Mouse (Mus musculus) 3134 (cell line): Measurements from ENCODE around the gene 2310033P09Rik.
A peak's percentile ranks its signal among the peaks of the same experiment; 100 is the strongest.
"Not testable (repeated sequence)": the region's sequence is repeated elsewhere in the genome, so short reads cannot be mapped to it uniquely, and the experiment has no call there.

Experiments
- DNase-seq: peaks from one replicate; pipeline ENCODE4 v3.0.0-alpha.2; 2011; ENCODE audit warnings: low spot score; ENCODE audit not compliant: insufficient read length; ENCODE audit errors: extremely low read depth

Gene 2310033P09Rik

GRCm38 (mm10) chr11:59196230-59196629 is 11.9 kb upstream of the 2310033P09Rik start:
- DNase-seq = no peak

- DNase-seq = no peak
These were observed 6.7 kb upstream of the 2310033P09Rik start for GRCm38 (mm10) chr11:59201216-59202002.

- DNase-seq = peak; percentile 97
These were observed 5.8 kb upstream of the 2310033P09Rik start, which contains the start of gene Mrpl55 for GRCm38 (mm10) chr11:59202081-59202995. Gene Mrpl55, plus strand, starts transcription at chr11:59202486.

GRCm38 (mm10) chr11:59209003-59209441 is 901 bp downstream of the 2310033P09Rik start:
- DNase-seq = peak; percentile 60

GRCm38 (mm10) chr11:59209580-59209979 is 1.5 kb downstream of the 2310033P09Rik start:
- DNase-seq = no peak

GRCm38 (mm10) chr11:59210020-59210419 is 1.9 kb downstream of the 2310033P09Rik start:
- DNase-seq = no peak

GRCm38 (mm10) chr11:59211561-59211960 is 3.4 kb downstream of the 2310033P09Rik start:
- not testable (repeated sequence) for DNase-seq

- DNase-seq = not testable (repeated sequence)
These were observed 4.2 kb downstream of the 2310033P09Rik start for GRCm38 (mm10) chr11:59212320-59212719.

GRCm38 (mm10) chr11:59212892-59213494 is 4.9 kb downstream of the 2310033P09Rik start:
- no peak for DNase-seq

- DNase-seq = no peak
These were observed 8.8 kb downstream of the 2310033P09Rik start for GRCm38 (mm10) chr11:59216955-59217354.

- DNase-seq = no peak
These were observed 10.4 kb downstream of the 2310033P09Rik start for GRCm38 (mm10) chr11:59218389-59218998.

GRCm38 (mm10) chr11:59219064-59219463 is 10.9 kb downstream of the 2310033P09Rik start:
- DNase-seq = no peak

- no peak for DNase-seq
These were observed 13.5 kb downstream of the 2310033P09Rik start for GRCm38 (mm10) chr11:59221604-59222003.

- no peak for DNase-seq
These were observed 14.2 kb downstream of the 2310033P09Rik start for GRCm38 (mm10) chr11:59222306-59222705.

- DNase-seq = no peak
These were observed 15.9 kb downstream of the 2310033P09Rik start for GRCm38 (mm10) chr11:59224025-59224424.

- no peak for DNase-seq
These were observed 16.3 kb downstream of the 2310033P09Rik start for GRCm38 (mm10) chr11:59224470-59224869.

- DNase-seq = no peak
These were observed 17.0 kb downstream of the 2310033P09Rik start for GRCm38 (mm10) chr11:59225167-59225566.

GRCm38 (mm10) chr11:59226251-59226650 is 18.1 kb downstream of the 2310033P09Rik start:
- DNase-seq = peak; percentile 36

- DNase-seq = peak; percentile 18
These were observed 18.9 kb downstream of the 2310033P09Rik start for GRCm38 (mm10) chr11:59226787-59227603.
